Mouse (Mus musculus): ENCODE measurements around the gene Rexo4.

DNA sequence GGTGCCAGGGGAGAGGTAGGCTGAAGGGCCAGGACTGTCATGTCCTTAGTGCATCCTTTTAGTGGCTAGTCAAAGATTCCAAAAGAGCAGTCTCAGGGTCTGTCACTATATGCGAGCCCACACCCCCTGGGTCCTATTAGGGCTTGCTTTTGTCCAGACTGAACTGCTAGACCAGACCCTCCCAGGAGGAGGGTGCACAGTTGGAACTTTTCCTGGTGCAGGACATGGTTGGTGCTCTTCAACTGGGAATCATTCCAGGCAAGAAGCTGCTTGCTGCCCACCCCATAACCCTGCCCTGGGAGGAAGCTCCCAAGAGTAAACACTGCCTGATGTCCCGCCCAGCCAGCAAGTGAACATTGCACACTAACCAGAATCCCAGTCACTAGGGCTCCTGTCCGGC is 8.9 kb upstream of the Rexo4 start, which contains the start of gene Adamts13:
- no peak for TF ChIP-seq CTCF (IDR thresholded peaks at IDR 0.05; ENCODE audit: extremely low read depth, insufficient read length, insufficient replicate concordance, low read depth, low read length)
- no peak for TF ChIP-seq POLR2A (IDR thresholded peaks at IDR 0.05; ENCODE audit: low read depth, low read length)
